In genomic region chr11:76154200-76154599, GRCm38 (mm10) we compare ENCODE assay signal across 28 mouse cellular contexts. TPM values are rescaled to one million over a fixed set of nuclear protein-coding genes. Genes with fewer than 3 reads are reported as not detected.
"Had no signal": no experiment of that assay in that cellular context is flagged by ENCODE, and none has a peak within 500 bp of the region (broad histone marks: within the 10 kb centered on the region; RNA-seq: fewer than 3 reads in every experiment).

No protein-coding gene starts in this region.

- H3K27me3 ChIP-seq: embryonic facial prominence, embryonic 12.5 days; embryonic facial prominence, embryonic 13.5 days; embryonic facial prominence, embryonic 15.5 days; forebrain, embryonic 12.5 days; forebrain, embryonic 13.5 days; forebrain, embryonic 15.5 days had no signal

- H3K9me3 ChIP-seq: embryonic facial prominence, embryonic 10.5 days; embryonic facial prominence, embryonic 12.5 days; embryonic facial prominence, embryonic 13.5 days; embryonic facial prominence, embryonic 15.5 days; forebrain, embryonic 10.5 days; forebrain, embryonic 12.5 days; forebrain, embryonic 13.5 days; forebrain, embryonic 15.5 days had no signal

- ATAC-seq: forebrain, embryonic 13.5 days; forebrain, embryonic 14.5 days; forebrain, embryonic 15.5 days; forebrain, embryonic 16.5 days; forebrain, postnatal 0 days had no signal

- H3K4me3 ChIP-seq: embryonic facial prominence, embryonic 10.5 days; embryonic facial prominence, embryonic 12.5 days; embryonic facial prominence, embryonic 13.5 days; embryonic facial prominence, embryonic 15.5 days; erythroblast, embryonic 14.5 days; forebrain, embryonic 10.5 days; forebrain, embryonic 12.5 days; forebrain, embryonic 13.5 days; forebrain, embryonic 15.5 days; gastrocnemius, adult 2 months; heart, adult 2 months had no signal

- H3K4me2 ChIP-seq: embryonic facial prominence, embryonic 12.5 days; embryonic facial prominence, embryonic 13.5 days; embryonic facial prominence, embryonic 15.5 days; forebrain, embryonic 12.5 days; forebrain, embryonic 13.5 days; forebrain, embryonic 15.5 days had no signal

- H3K9ac ChIP-seq: embryonic facial prominence, embryonic 12.5 days; embryonic facial prominence, embryonic 13.5 days; embryonic facial prominence, embryonic 15.5 days; forebrain, embryonic 12.5 days; forebrain, embryonic 13.5 days; forebrain, embryonic 15.5 days; forebrain, postnatal 0 days had no signal

- H3K4me1 ChIP-seq: forebrain, embryonic 12.5 days; forebrain, embryonic 15.5 days had no signal

- DNase-seq: cerebellum, adult 8-10 months; cerebellum, adult 9-10 months; cerebellum, adult 9-11 months; cerebellum, postnatal 10 days; cerebellum, postnatal 14 days; cerebellum, postnatal 25 days; cerebellum, postnatal 36 days; embryo, embryonic 11 days; forebrain, postnatal 0 days; gastrocnemius, adult 2 months; gastrocnemius, postnatal 10 days; gastrocnemius, postnatal 14 days; gastrocnemius, postnatal 25 days; gastrocnemius, postnatal 36 days; heart, adult 11 months; heart, adult 18-20 months; heart, adult 2 months had no signal

- H3K27ac ChIP-seq: embryonic facial prominence, embryonic 10.5 days; embryonic facial prominence, embryonic 12.5 days; embryonic facial prominence, embryonic 13.5 days; embryonic facial prominence, embryonic 15.5 days; forebrain, embryonic 10.5 days; forebrain, embryonic 12.5 days; forebrain, embryonic 13.5 days; forebrain, embryonic 15.5 days; gastrocnemius, adult 2 months; heart, adult 2 months had no signal

RNA-seq across cellular contexts. Expression of gene Fam57a, which starts 25.3 kb away (rescaled TPM):
- polyA plus RNA-seq: erythroblast, embryonic 14.5 days had no signal
